Mouse (Mus musculus) midbrain, embryonic 12.5 days (tissue): Measurements from ENCODE around the gene Mn1. TPM values are rescaled to one million over a fixed set of nuclear protein-coding genes. Genes with fewer than 3 reads are reported as not detected.

Experiments used
- ATAC-seq: fragments of 200-750 bp; cut with Nextera tagmentation; 2 replicates; pipeline ENCODE4 v1.8.0; 2017; ENCODE audit warnings: low read depth, moderate TSS enrichment, moderate library complexity; ENCODE audit not compliant: low FRiP score
- H3K27ac ChIP-seq: fragments of 300-500 bp; sonication (generic); replicated peaks from 2 replicates; pipeline ENCODE4 v1.5.1; 2016; ENCODE audit warnings: mild to moderate bottlenecking
- H3K27me3 ChIP-seq: fragments of 300-500 bp; sonication (generic); 2 replicates; pipeline ENCODE4 v1.6.1; 2016; ENCODE audit warnings: mild to moderate bottlenecking
- H3K36me3 ChIP-seq: fragments of 300-500 bp; sonication (generic); 2 replicates; pipeline ENCODE4 v1.6.1; 2016
- H3K4me1 ChIP-seq: fragments of 300-500 bp; sonication (generic); 2 replicates; pipeline ENCODE4 v1.6.1; 2016
- H3K4me2 ChIP-seq: fragments of 300-500 bp; sonication (generic); replicated peaks from 2 replicates; pipeline ENCODE4 v1.6.1; 2016; ENCODE audit warnings: mild to moderate bottlenecking, moderate library complexity
- H3K4me3 ChIP-seq: fragments of 300-500 bp; sonication (generic); 2 replicates; pipeline ENCODE4 v1.5.1; 2016; ENCODE audit warnings: mild to moderate bottlenecking
- H3K9ac ChIP-seq: fragments of 300-500 bp; sonication (generic); replicated peaks from 2 replicates; pipeline ENCODE4 v1.6.1; 2016; ENCODE audit warnings: mild to moderate bottlenecking, moderate library complexity
- H3K9me3 ChIP-seq: fragments of 300-500 bp; sonication (generic); 2 replicates; pipeline ENCODE4 v1.6.1; 2016; ENCODE audit warnings: mild to moderate bottlenecking
- WGBS: fragments of 180-500 bp; shearing (Covaris S2); methylation state at CpG from one replicate; pipeline ENCODE4 v1.1.7; 2016; 5-methylcytosine and 5-hydroxymethylcytosine counted together
- polyA plus RNA-seq: library from polyadenylated mRNA; unstranded; fragments of >200 nt; fragmentation: Nextera tagmentation; extraction: Ambion mirVana; gene quantifications from 2 replicates; pipeline ENCODE4 v1.2.1, GENCODE M21; 2016

Mn1 gene
- polyA plus RNA-seq, 1 experiment from 2014 or later = 61.8 TPM

- Histone ChIP-seq H3K9me3 (no peaks in the 10 kb centered on the region), H3K27me3 (peaks cover 22% of the 10 kb centered on the region), H3K4me3 (peak overlapping the region; percentile 76; the same call in 1 of the 2 replicates), H3K4me2 (peak overlapping the region; percentile 99), H3K27ac (peak overlapping the region; percentile 99), H3K36me3 (peaks cover 9% of the 10 kb centered on the region), H3K9ac (peak overlapping the region; percentile 100), H3K4me1 (peaks cover 37% of the 10 kb centered on the region)
- peak; percentile 16; the same call in 1 of the 2 replicates for ATAC-seq
- 0% methylated on average over 5 of the region's 5 CpGs for WGBS
Observed at GRCm38 (mm10) chr5:111414192-111414591, 3.0 kb upstream of the Mn1 start.

GRCm38 (mm10) chr5:111414770-111415249, 2.4 kb upstream of the Mn1 start:
- H3K27ac ChIP-seq = peak overlapping the region; percentile 99
- WGBS = 26% methylated on average over 4 of the region's 4 CpGs
- no peak for ATAC-seq
- peaks cover 18% of the 10 kb centered on the region for H3K27me3 ChIP-seq
- peak overlapping the region; percentile 76 for H3K4me3 ChIP-seq
- H3K9me3 ChIP-seq = no peaks in the 10 kb centered on the region
- peaks cover 15% of the 10 kb centered on the region for H3K36me3 ChIP-seq
- peak overlapping the region; percentile 100 for H3K9ac ChIP-seq
- H3K4me1 ChIP-seq = peaks cover 43% of the 10 kb centered on the region
- H3K4me2 ChIP-seq = peak overlapping the region; percentile 99

GRCm38 (mm10) chr5:111415575-111415974, 1.6 kb upstream of the Mn1 start:
- Histone ChIP-seq H3K36me3 (peaks cover 23% of the 10 kb centered on the region), H3K4me1 (peaks cover 51% of the 10 kb centered on the region), H3K27ac (peak overlapping the region; percentile 99), H3K9ac (peak overlapping the region; percentile 100), H3K27me3 (peaks cover 18% of the 10 kb centered on the region), H3K4me3 (peak overlapping the region; percentile 76), H3K9me3 (no peaks in the 10 kb centered on the region), H3K4me2 (peak overlapping the region; percentile 99)
- 0% methylated on average over 14 of the region's 14 CpGs for WGBS
- ATAC-seq = no peak

GRCm38 (mm10) chr5:111416048-111416447, 1.1 kb upstream of the Mn1 start:
- Histone ChIP-seq H3K27me3 (peaks cover 18% of the 10 kb centered on the region), H3K4me2 (peak overlapping the region; percentile 99), H3K9ac (peak overlapping the region; percentile 100), H3K4me3 (peak overlapping the region; percentile 76), H3K9me3 (no peaks in the 10 kb centered on the region), H3K4me1 (peaks cover 55% of the 10 kb centered on the region), H3K36me3 (peaks cover 27% of the 10 kb centered on the region), H3K27ac (peak overlapping the region; percentile 99)
- ATAC-seq = no peak
- WGBS = under 1% methylated on average over 13 of the region's 13 CpGs

GRCm38 (mm10) chr5:111417378-111418131, 393 bp downstream of the Mn1 start:
- Histone ChIP-seq H3K9ac (peak overlapping the region; percentile 100), H3K4me2 (peak overlapping the region; percentile 99), H3K36me3 (peaks cover 38% of the 10 kb centered on the region), H3K4me3 (peak overlapping the region; percentile 76), H3K27me3 (peaks cover 10% of the 10 kb centered on the region), H3K9me3 (no peaks in the 10 kb centered on the region), H3K4me1 (peaks cover 70% of the 10 kb centered on the region), H3K27ac (peak overlapping the region; percentile 99)
- WGBS = under 1% methylated on average over 69 of the region's 105 CpGs
- no peak for ATAC-seq

- H3K9me3 ChIP-seq = no peaks in the 10 kb centered on the region
- peak overlapping the region; percentile 99 for H3K4me2 ChIP-seq
- peaks cover 64% of the 10 kb centered on the region for H3K4me1 ChIP-seq
- WGBS = under 1% methylated on average over 62 of the region's 63 CpGs
- peak overlapping the region; percentile 100 for H3K9ac ChIP-seq
- no peak for ATAC-seq
- H3K27me3 ChIP-seq = peaks cover 6% of the 10 kb centered on the region
- peak overlapping the region; percentile 76 for H3K4me3 ChIP-seq
- H3K27ac ChIP-seq = peak overlapping the region; percentile 99
- peaks cover 38% of the 10 kb centered on the region for H3K36me3 ChIP-seq
Observed at GRCm38 (mm10) chr5:111418202-111419120, 1.3 kb downstream of the Mn1 start.

GRCm38 (mm10) chr5:111419121-111419881, 2.1 kb downstream of the Mn1 start:
- H3K9ac ChIP-seq = peak overlapping the region; percentile 100
- no peaks in the 10 kb centered on the region for H3K9me3 ChIP-seq
- no peak for ATAC-seq
- H3K27me3 ChIP-seq = no peaks in the 10 kb centered on the region
- H3K4me1 ChIP-seq = peaks cover 65% of the 10 kb centered on the region
- peaks cover 45% of the 10 kb centered on the region for H3K36me3 ChIP-seq
- WGBS = 2% methylated on average over 42 of the region's 42 CpGs
- H3K4me3 ChIP-seq = peak overlapping the region; percentile 76
- peak overlapping the region; percentile 99 for H3K4me2 ChIP-seq
- H3K27ac ChIP-seq = peak overlapping the region; percentile 99

GRCm38 (mm10) chr5:111420011-111420691, 3.0 kb downstream of the Mn1 start:
- ATAC-seq = no peak
- Histone ChIP-seq H3K27ac (peak overlapping the region; percentile 99), H3K9me3 (no peaks in the 10 kb centered on the region), H3K27me3 (no peaks in the 10 kb centered on the region), H3K9ac (peak overlapping the region; percentile 100), H3K4me1 (peaks cover 65% of the 10 kb centered on the region), H3K36me3 (peaks cover 51% of the 10 kb centered on the region), H3K4me3 (peak overlapping the region; percentile 76), H3K4me2 (peak overlapping the region; percentile 99)
- WGBS = under 1% methylated on average over 56 of the region's 56 CpGs

GRCm38 (mm10) chr5:111420896-111421295, 3.7 kb downstream of the Mn1 start:
- Histone ChIP-seq H3K4me1 (peaks cover 67% of the 10 kb centered on the region), H3K4me3 (peak overlapping the region; percentile 76), H3K4me2 (peak overlapping the region; percentile 99), H3K36me3 (peaks cover 55% of the 10 kb centered on the region), H3K9me3 (no peaks in the 10 kb centered on the region), H3K9ac (peak overlapping the region; percentile 100), H3K27me3 (no peaks in the 10 kb centered on the region), H3K27ac (peak overlapping the region; percentile 99)
- ATAC-seq = no peak
- 15% methylated on average over 22 of the region's 22 CpGs for WGBS

- Histone ChIP-seq H3K27me3 (no peaks in the 10 kb centered on the region), H3K4me1 (peaks cover 72% of the 10 kb centered on the region), H3K27ac (peak overlapping the region; percentile 99), H3K9ac (peak overlapping the region; percentile 100), H3K4me3 (peak overlapping the region; percentile 76), H3K4me2 (peak overlapping the region; percentile 99), H3K36me3 (peaks cover 56% of the 10 kb centered on the region), H3K9me3 (no peaks in the 10 kb centered on the region)
- ATAC-seq = no peak
- WGBS = 33% methylated on average over 15 of the region's 15 CpGs
Observed at GRCm38 (mm10) chr5:111421424-111421823, 4.3 kb downstream of the Mn1 start.
